Mouse (Mus musculus) intestine, postnatal 0 days (tissue): ENCODE results near the gene Tarm1. TPM values are rescaled to one million over a fixed set of nuclear protein-coding genes. Genes with fewer than 3 reads are reported as not detected.

Source experiments
- ATAC-seq: fragments of 200-750 bp; cut with Nextera tagmentation; 2 replicates; pipeline ENCODE4 v1.8.0; 2017; ENCODE audit warnings: mild to moderate bottlenecking, moderate TSS enrichment, moderate library complexity
- H3K27ac ChIP-seq: fragments of 300-500 bp; sonication (generic); 2 replicates; pipeline ENCODE4 v1.5.1; 2014; ENCODE audit warnings: mild to moderate bottlenecking, low read depth, low read length, moderate library complexity
- H3K27me3 ChIP-seq: fragments of 300-500 bp; sonication (generic); replicated peaks from 2 replicates; pipeline ENCODE4 v1.6.1; 2014; ENCODE audit warnings: low read length, mixed read lengths; ENCODE audit not compliant: control insufficient read depth, insufficient read depth
- H3K36me3 ChIP-seq: fragments of 300-500 bp; sonication (generic); 2 replicates; pipeline ENCODE4 v1.6.1; 2014; ENCODE audit warnings: mild to moderate bottlenecking, moderate library complexity; ENCODE audit not compliant: control insufficient read depth, insufficient read depth
- H3K4me1 ChIP-seq: fragments of 300-500 bp; sonication (generic); replicated peaks from 2 replicates; pipeline ENCODE4 v1.6.1; 2014; ENCODE audit warnings: antibody characterized with exemption, low read length, mixed read lengths; ENCODE audit not compliant: control insufficient read depth, insufficient read depth
- H3K4me2 ChIP-seq: fragments of 300-500 bp; sonication (generic); replicated peaks from 2 replicates; pipeline ENCODE4 v1.6.1; 2014; ENCODE audit warnings: low read depth, mild to moderate bottlenecking, moderate library complexity
- H3K4me3 ChIP-seq: fragments of 300-500 bp; sonication (generic); 2 replicates; pipeline ENCODE4 v1.5.1; 2014; ENCODE audit warnings: low read depth, low read length
- H3K9ac ChIP-seq: fragments of 300-500 bp; sonication (generic); 2 replicates; pipeline ENCODE4 v1.6.1; 2014; ENCODE audit warnings: mild to moderate bottlenecking, low read depth, low read length
- H3K9me3 ChIP-seq: fragments of 300-500 bp; sonication (generic); 2 replicates; pipeline ENCODE4 v1.6.1; 2016; ENCODE audit warnings: mixed run types; ENCODE audit not compliant: control insufficient read depth
- CTCF ChIP-seq: sonication (generic); IDR thresholded peaks from 2 replicates; pipeline ENCODE4 v1.5.1; 2016; ENCODE audit warnings: low read depth, mild to moderate bottlenecking, control low read depth, antibody characterized with exemption, moderate library complexity
- WGBS: fragments of 180-500 bp; shearing (Covaris S2); extraction: QIAGEN DNeasy Blood & Tissue Kit; methylation state at CpG from one replicate; pipeline ENCODE4 v1.1.7; 2014; 5-methylcytosine and 5-hydroxymethylcytosine counted together
- polyA plus RNA-seq: library from polyadenylated mRNA; unstranded; fragments of >200 nt; fragmentation: Nextera tagmentation; extraction: Ambion mirVana; gene quantifications from 2 replicates; pipeline ENCODE4 v1.2.1, GENCODE M21; 2015

Gene Tarm1
- not detected in 2 replicates for polyA plus RNA-seq

- H3K4me2 ChIP-seq, result no peak within 1 kb of the TSS
- TF ChIP-seq CTCF, result no peak
- H3K4me3 ChIP-seq, result no peak within 1 kb of the TSS
- H3K9ac ChIP-seq, result no peak within 1 kb of the TSS
- H3K9me3 ChIP-seq, result no peaks in the 10 kb centered on the region
- H3K27me3 ChIP-seq, result no peaks in the 10 kb centered on the region
- H3K27ac ChIP-seq, result no peak within 1 kb of the TSS
- no peaks in the 10 kb centered on the region for H3K4me1 ChIP-seq
- 78% methylated on average over 6 of the region's 6 CpGs for WGBS
- no peaks in the 10 kb centered on the region for H3K36me3 ChIP-seq
- no peak for ATAC-seq
Measured at GRCm38 (mm10) chr7:3502439-3502838, at the start of gene Tarm1. Tarm1 (minus strand) TSS chr7:3502624.

GRCm38 (mm10) chr7:3505913-3506312 is 3.5 kb upstream of the Tarm1 start:
- Histone ChIP-seq H3K4me1 (no peaks in the 10 kb centered on the region), H3K36me3 (no peaks in the 10 kb centered on the region), H3K27me3 (no peaks in the 10 kb centered on the region), H3K9ac (no peak overlapping the region), H3K4me2 (no peak overlapping the region), H3K27ac (no peak overlapping the region), H3K4me3 (no peak overlapping the region), H3K9me3 (no peaks in the 10 kb centered on the region)
- 71% methylated on average over 3 of the region's 3 CpGs for WGBS
- TF ChIP-seq CTCF, result no peak
- no peak for ATAC-seq

GRCm38 (mm10) chr7:3500406-3500805 is 2.0 kb downstream of the Tarm1 start:
- H3K9ac ChIP-seq, result no peak overlapping the region
- H3K27ac ChIP-seq, result no peak overlapping the region
- H3K4me3 ChIP-seq, result no peak overlapping the region
- no peaks in the 10 kb centered on the region for H3K36me3 ChIP-seq
- H3K4me2 ChIP-seq, result no peak overlapping the region
- H3K4me1 ChIP-seq, result no peaks in the 10 kb centered on the region
- no peak for TF ChIP-seq CTCF
- WGBS, result 81% methylated on average over 1 of the region's 1 CpGs
- ATAC-seq, result no peak
- H3K9me3 ChIP-seq, result no peaks in the 10 kb centered on the region
- no peaks in the 10 kb centered on the region for H3K27me3 ChIP-seq

- 84% methylated on average over 6 of the region's 6 CpGs for whole genome bisulfite sequencing
- no peak overlapping the region for H3K9ac ChIP-seq
- TF ChIP-seq CTCF, result no peak
- no peak overlapping the region for H3K27ac ChIP-seq
- H3K4me1 ChIP-seq, result no peaks in the 10 kb centered on the region
- no peaks in the 10 kb centered on the region for H3K9me3 ChIP-seq
- ATAC-seq, result no peak
- no peaks in the 10 kb centered on the region for H3K27me3 ChIP-seq
- H3K36me3 ChIP-seq, result no peaks in the 10 kb centered on the region
- H3K4me3 ChIP-seq, result no peak overlapping the region
- H3K4me2 ChIP-seq, result no peak overlapping the region
Measured at GRCm38 (mm10) chr7:3481948-3482608, 20.3 kb downstream of the Tarm1 start.

GRCm38 (mm10) chr7:3476728-3477127 is 25.7 kb downstream of the Tarm1 start:
- Histone ChIP-seq H3K4me3 (no peak overlapping the region), H3K4me2 (no peak overlapping the region), H3K9ac (no peak overlapping the region), H3K36me3 (no peaks in the 10 kb centered on the region), H3K27me3 (no peaks in the 10 kb centered on the region), H3K4me1 (no peaks in the 10 kb centered on the region), H3K27ac (no peak overlapping the region), H3K9me3 (no peaks in the 10 kb centered on the region)
- TF ChIP-seq CTCF, result no peak
- WGBS, result 72% methylated on average over 5 of the region's 5 CpGs
- no peak for ATAC-seq

GRCm38 (mm10) chr7:3474291-3475080 is 27.9 kb downstream of the Tarm1 start:
- H3K9me3 ChIP-seq, result no peaks in the 10 kb centered on the region
- ATAC-seq, result no peak
- TF ChIP-seq CTCF, result no peak
- no peaks in the 10 kb centered on the region for H3K36me3 ChIP-seq
- no peak overlapping the region for H3K27ac ChIP-seq
- no peaks in the 10 kb centered on the region for H3K4me1 ChIP-seq
- no peaks in the 10 kb centered on the region for H3K27me3 ChIP-seq
- H3K4me2 ChIP-seq, result 0 out of 2 replicates have a peak overlapping the region, but pooled peaks have one; percentile 13
- WGBS, result 12% methylated on average over 19 of the region's 19 CpGs
- H3K9ac ChIP-seq, result no peak overlapping the region
- H3K4me3 ChIP-seq, result no peak overlapping the region
